Mouse (Mus musculus) CD8-positive naive resting alpha-beta T cell, adult 2 months (primary cell): ENCODE data around the gene Gm28308.

Experiments used
- DNase-seq, 2 experiments: peaks; one replicate each; pipeline ENCODE4 v3.0.0; 2022; ENCODE audit warnings: low read depth in 2 of 2, low spot score in 2 of 2

Gm28308 gene

DNA sequence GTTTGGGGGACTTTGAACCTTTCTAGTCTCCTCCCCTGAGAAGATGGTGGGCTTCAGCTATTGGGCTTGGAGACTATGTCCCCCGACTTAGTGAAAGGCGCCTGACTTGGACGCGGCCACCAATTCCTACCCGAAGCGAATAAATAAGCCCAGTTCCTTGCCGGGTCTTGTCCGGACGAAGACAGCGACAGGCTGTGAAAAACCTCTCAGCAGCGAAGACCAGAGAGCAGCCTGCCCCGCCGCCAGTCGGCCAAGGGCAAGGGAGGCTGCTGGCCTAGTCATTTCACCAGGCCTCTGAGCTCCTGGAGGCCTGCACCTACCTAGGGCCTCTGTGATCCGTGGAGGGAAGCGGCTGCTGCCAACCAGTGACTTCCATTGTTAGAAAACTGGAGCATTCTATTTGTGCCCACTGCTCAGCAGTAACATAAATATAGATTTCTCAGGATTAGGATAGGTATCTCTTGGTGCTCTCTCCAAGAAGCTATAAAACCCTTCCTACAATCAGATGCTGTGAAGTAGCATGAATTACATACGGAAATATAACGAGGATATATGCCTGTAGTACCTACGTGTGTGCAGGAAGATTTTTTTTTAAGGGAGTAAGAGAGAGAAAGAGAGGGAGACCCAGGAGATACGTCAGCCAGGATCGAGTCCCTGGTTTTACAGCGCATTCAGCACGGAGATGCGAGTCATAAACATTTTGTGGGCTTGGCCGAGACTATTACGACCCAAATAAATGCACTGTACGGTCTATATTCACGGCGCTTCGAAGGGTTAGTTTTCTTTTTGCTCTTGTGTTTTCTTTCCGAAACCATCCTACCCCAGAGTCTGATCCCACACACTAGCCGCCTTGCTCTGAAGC, 7.1 kb upstream of the Gm28308 start:
- no peak for DNase-seq

DNA sequence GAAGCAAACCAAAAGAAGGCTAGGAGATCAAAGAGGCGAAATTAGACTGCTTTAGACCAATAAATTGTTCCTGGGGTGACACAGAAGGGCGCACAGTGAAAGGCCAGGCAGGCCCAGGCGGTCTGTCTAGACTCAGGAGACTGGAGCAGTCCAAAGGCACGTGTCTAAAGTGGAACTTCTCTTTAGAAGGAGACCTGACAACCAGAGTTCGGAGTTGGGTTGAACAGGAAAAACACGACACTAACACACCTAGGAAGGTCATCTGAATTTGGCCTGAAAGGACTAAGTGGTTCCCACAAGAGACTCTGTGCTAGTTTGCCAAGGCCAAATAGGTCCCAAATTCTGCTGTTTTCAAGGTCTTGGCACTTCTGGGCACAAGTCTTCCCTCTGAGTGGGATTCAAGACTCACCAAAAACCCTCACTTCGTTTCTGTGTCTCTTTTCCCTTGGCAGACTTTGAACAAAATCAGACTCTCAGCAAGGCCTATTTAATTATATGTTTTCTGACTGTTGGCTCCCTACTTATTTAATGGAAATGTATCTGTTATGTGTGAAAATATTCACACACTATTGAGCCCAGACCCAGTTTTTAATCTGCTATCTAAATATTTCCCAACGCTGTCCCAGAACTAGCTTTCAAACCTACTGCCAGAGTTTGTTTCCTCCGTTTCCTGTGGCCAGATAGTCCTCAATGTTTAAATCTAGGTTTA, 6.2 kb upstream of the Gm28308 start:
- DNase-seq: no peak

DNA sequence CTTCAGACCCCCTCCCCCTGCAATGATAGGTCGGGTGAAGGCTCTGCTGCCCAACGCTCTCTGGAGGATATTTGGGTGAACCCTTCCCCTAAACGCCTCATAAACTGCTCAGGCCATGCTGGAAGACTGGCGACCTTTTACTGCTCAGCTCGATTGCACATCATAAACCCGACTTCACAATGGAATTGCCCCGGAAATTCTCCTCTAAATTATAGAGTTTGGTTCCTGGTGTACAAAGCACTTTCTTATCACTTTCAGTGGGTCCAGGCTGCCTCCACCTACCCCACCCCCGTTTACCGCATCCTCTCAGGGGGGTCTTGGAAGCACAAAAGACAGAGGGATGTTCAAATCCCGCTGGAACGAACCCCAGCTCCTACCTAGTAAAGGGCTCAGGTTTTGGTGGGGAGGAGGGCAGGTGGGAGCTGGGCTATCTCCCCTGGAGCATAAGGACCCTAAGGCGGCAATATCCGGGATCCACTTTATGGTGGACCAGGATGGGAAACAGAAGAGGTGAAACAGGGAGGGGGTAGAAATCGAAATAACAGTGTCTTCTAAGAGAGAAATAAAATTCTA, 5.6 kb upstream of the Gm28308 start:
- DNase-seq: no peak

DNA sequence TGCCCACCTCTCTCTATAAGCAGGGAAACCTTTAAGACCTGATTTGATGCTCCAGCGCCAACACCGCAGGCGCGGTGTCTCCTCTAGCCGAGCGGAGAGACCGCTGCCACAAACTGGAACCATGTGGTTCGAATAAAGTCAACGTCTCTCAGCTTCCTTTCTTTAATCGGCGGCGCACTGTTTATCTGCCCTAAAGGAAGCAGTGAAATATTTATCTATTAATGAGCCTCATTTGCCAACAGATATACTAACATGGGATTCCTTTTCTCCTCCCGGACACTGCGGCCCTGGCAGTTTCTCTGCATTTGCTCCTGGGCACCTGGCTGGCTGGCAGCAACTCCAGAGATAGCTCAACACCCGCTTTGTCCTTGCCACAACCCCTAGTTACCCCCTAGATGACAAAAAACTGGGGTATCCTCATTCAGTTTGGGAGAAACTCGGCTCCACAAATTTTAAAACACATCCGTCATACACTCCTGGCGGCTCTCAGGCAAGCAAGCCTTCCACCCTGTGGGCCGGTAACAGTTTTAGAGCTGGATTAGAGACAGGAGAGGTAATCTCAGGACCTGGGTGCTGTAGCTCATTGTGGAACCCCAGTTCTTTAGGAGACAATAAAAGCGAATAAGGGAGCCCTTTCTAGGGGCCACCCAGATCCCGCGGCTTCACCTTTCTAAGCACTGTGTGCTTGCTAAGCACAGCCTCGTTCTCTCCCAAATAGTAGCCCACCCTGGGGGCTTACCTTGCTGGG, 4.9 kb upstream of the Gm28308 start:
- DNase-seq: no peak

DNA sequence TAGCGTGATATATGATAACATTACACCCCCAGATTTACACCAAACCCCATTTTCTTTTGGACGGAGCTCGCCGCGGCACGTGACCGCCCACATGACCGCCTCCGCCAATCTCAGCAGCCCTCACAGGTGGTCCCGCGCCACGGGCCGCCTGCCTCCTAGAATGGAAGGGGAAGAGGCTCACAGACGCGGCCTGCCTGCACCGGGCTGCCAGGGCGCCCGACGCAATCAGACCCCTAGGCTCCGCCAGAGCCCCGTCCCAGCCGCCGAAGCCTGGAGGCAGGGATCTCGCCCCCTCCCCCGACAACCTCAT, 4.3 kb upstream of the Gm28308 start:
- DNase-seq: no peak

DNA sequence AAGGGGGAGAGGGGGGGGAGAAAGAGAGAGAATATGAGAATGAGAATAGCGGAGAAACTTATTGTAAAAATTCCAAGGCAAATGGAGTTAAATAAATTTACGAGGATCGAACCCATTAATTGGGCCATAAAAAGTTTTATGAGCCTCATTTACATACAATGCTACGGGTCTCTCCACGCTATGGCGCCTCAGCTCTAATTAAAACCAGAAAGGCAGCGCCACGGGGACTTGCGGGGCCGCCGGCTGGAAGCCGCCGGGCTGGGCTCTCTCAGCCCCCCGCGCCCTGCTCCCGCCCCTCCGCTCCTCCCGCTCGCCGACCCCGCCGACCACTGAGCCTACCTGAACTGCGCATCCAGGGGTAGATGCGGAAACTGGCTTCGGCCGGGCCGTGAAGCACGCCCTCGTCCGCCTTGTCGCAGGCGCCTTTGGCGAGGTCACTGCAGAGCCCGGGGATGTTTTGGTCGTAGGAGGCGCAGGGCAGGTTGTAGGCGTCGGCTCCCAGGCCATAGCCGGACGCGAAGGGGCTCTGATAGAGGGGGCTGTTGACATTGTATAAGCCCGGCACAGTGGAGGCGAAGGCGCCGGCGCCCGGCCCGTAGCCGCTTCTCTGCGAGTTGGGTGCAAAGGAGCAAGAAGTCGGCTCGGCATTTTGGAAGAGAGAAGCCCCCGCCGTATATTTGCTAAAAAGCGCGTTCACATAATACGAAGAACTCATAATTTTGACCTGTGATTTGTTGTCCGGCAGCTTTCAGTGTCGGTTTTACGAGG, 3.7 kb upstream of the Gm28308 start:
- no peak for DNase-seq

DNA sequence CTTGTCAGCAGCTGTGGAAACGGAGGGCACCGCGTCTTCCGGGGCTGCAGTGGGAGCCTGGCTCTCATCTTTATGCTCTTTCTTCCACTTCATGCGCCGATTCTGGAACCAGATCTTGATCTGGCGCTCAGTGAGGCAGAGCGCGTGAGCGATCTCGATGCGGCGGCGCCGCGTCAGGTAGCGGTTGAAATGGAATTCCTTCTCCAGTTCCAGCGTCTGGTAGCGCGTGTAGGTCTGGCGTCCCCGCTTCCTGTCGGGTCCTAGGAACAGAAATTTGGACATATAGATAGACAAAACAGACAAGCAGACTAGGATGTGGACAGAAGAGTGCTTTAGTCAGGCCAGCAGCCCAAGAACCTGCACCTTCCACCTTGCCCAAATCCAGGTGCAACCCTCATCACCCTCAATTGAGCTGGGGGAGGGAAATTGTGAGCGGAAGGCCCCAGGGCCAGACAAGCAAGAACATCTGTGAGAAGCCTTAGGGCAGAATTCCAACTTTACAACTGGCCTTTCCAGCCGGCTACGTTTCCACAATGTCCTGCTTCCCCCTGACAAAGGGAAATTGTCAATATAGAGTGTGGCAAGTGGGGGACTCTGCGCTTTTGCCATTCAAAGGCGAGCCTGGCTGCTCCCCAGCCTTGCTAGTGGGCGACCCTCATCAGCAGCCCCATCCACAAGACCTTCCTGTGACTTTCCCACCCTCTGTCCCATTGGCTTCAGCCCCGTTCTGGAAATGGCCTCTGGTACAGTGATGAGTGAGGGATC, 2.8 kb upstream of the Gm28308 start:
- no peak for DNase-seq

DNA sequence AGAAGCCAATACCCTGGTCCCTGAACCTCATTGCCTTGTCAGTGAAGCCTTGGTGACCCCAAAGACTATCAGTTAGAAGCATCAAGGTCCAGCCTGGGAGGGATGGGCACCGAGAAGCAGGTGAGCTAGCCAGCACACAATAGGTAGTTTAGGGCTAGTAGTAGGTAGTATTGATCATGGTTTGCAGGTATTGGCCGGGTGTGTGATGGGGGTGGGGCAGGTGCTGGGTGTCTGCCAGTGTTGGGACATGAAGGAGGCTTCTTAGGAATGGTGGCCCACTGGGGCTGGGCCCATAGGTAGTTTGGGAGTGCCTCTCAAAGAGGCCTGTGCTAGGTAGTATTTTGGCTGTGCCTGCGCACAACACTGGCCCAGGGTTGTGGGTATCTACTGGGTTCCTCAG, 1.9 kb upstream of the Gm28308 start:
- DNase-seq: no peak

DNA sequence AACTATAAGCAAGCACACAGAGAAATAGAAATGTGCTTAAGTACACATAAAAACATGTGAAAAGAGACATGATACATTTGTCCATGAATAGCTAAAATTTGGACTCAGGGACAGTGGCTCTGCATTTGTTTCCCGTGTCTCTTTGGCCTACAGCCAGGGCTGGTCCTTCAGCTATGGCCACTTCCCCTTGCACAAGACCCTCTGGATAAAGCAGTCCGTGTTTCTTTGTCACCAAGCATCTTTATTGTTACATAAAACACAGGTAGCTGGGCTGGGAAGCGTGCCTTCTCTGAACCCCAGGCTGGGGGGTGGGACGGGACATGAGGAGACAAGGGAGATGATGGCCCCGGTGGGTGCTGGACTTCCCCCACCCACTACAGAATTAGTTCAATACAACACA, 1.1 kb upstream of the Gm28308 start:
- no peak for DNase-seq

DNA sequence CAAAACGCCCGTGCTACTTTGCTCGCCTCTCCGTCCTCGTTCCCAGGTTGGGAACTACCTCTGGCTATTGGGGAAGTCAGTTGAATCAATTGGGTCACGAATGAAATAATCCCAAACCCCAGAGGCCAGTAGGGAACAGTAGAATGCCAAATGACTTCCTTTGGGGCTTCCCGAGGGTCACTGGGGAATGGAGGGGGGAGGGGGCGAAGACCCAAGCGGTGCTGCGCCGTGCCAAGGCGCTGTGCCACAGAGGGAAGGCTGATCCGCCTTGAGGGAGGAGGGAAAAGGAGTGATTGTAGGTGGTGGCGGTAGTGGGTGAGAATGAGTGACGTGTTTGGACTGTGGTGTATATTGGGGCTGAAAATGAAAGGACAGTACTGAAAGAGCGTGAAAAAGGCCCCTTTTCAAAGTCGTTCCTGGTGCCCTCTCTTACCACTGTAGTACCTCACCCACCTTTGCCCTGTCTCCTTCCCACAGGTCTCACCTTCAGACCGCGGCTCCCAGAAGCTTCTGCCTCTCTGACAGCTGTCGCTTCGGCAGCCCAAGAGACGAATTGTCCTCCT, 502 bp downstream of the Gm28308 start:
- no peak for DNase-seq

DNA sequence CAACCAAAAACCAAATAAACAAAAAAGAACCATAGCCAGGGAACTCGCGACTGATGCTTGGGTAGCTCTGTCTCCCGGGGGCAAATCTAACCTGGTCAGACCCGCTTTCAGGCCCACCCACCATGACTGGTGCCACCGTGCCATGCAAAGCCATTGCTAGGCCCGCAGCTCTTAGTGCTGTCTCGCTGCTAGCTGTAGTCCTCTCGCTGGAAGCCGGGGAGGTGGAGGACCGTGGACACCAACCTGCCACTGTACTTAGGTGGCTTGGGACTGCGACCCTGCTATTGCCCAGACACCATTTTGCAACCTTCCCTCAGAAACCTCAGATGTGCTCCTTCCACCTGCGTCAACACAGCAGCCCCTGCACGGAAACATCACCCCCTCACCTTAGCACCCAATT, 1.2 kb downstream of the Gm28308 start:
- no peak for DNase-seq

DNA sequence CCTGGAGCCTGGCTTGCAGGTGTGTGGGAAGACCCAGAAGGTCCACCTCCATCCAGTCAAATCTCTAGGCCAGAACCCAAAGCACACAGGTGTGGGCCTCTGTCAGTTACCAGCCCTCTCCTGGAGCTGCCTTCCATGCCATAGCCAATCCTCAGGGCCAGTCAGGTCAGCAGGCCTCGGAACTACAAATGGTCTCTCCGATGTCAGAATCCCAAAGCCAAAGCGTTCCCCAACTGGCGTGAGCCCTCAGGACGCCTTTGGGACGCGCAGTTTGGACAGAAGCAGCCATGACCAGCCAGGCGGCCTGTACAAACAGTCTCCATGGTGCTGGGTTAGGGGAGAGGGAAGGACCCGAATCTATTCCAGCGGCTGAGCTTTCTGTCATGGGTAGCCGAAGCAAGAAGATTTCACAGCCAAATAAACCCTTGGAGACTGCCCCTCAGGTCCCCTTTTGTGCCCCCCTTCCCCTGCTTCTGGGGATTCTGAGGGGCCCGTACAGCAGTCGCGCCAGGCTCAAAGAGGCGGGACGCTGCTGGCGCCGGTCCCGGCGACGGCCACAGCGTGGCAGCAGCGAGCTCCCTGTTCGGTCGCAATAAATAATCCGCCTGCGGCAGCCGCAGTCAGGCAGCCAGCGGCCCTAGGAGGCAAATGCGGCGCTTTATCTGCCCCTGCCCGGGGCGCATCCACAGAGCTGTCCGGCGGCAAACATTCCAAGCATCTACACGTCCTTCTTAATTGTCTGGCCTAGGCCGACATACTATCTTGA, 1.8 kb downstream of the Gm28308 start:
- DNase-seq: peak; percentile 60 to 73

DNA sequence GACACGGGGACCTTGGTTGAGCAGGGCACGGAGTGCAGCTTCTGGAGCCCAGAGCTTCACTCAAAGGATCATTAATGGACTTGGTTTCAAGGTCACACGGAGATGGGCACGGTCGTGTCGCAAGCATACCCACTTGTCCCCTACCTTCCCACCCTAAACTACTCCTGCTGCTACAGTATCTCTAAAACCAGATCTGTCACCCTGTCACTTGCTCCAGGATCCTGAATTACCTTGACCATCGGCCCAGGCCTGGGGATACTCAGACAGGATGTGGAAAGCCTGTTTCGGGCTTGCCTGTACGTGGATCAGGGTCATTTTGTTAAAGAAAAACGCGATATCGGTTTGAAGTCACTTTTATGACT, 3.5 kb downstream of the Gm28308 start:
- no peak for DNase-seq

DNA sequence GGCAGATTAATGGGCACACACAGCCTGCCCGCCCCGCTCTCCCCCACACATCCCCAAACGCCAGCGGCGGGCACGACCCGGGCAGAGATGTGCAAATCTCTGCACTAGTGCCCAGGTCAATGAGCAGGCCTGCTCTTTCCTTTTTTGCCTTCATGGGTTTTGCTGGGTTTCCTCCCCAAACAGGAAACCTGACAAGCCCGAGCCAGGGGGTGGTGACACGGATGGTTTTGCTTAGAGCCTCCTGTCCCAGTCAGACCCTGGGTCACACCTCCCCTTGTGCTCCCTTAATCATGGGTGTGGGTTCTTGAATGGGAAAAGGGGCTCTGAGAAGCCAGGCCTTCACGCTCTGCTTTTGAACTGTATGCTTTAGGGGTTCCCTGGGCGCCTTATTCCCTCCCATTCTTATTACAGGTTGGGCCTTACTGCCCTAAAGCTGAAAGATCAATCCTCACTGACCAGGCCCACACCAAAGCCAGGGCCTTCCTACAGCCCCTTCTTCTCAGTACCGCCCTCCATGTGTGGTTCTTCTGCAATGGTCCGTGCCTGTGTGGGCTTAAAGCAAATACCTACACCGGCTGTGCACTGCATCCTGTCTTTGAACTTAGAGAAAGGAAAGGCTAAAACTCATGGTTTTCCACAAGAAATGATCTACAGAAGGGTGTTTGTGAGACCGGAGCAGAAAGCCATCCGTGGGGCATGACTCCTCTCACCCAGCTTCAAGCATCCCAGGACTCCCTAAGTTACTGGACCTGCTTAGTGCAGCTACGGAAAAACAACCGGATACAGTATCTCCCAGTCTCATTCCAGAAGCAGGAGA, 4.1 kb downstream of the Gm28308 start:
- no peak for DNase-seq

DNA sequence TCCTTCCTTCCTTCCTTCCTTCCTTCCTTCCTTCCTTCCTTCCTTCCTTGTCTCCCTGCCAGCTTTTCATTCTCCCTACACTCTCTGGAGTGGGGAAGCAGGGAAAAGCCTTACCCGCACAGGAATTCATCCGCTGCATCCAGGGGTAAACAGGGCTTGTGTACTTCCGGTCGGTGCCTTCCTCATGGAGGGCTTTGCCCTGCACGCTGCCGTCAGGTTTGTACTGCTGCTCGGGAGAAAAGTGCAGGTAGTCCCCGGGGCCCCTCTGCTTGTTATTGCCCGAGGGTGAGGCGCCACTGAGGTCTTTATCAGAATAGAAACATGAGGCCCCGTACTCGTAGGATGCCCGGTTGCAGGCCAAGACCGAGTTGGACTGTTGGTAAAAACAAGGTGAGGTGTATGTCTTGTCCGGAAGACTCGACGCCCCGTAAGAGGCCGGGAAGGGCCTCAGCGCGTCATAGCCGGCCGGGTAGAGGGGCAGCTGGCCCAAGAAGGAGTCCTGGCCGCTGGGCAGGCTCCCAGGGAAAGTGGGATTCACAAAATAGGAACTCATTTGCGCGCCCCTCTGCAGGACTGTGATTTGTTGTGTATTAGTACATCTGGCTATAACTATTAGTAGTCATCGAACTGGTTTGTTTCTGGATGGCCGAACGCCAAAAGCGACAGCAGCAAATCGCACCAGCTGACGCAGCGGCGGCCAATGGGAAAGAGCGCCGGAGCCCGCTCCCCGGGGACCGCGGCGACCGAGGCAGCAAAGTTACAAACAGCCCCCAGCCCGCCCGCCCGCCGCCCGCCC, 4.9 kb downstream of the Gm28308 start, which contains the start of gene Hoxa6:
TSS of gene Hoxa6 (minus strand) at position 651 of the 796 bp plus-strand sequence.
- DNase-seq: no peak

DNA sequence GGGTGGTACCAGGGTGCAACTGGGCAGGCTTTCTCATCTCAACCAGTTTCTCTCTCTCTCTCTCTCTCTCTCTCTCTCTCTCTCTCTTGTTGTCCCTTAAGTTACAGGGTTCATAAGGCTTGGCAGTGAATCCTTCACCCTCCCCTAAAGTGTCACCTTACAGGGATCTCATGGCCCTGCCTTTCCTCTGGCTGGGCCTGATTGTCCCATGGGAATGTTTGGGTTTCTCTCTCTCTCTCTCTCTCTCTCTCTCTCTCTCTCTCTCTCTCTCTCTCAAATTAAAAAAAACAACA, 5.5 kb downstream of the Gm28308 start:
- no peak for DNase-seq

DNA sequence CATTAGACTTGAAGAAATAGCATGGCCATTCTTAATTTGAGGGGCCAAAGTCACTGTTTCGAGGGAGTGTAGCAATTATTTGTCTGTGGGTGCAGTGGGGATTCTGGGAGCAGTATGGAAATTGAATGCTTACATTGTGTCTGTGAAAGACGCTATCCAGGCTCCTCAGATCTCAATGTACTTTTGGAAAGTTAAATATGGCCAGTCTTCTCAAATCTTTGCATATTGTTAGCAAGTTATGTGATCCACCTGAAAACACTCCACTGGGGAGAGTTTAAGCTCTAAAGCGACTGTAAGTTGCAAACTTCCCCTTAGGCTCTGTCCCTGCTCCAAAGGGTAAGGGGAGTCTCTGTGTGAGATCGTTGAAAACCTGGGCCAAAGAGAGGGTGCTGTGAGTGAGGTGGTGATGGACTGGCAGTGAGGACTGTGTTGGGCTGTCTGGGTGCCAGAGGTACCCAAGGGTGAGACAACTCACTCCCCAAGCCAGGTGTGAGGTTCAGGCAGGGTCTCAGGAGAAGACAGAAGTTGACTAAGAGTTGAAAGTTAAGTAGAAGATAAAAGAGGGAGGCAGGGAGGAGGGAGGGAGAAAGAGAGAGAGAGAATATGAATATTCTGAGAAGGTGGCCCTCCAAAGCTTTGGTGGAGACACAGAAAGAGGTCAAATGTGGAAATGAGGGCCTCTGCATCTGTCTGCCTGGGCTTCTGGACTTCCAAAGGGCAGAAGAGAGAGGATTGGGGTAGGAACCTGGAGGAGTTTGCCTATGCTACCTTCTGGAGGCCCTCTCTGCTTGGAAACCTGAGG, 6.1 kb downstream of the Gm28308 start:
- no peak for DNase-seq
